Mouse (Mus musculus): ENCODE measurements around the gene Veph1. TPM values are rescaled to one million over a fixed set of nuclear protein-coding genes. Genes with fewer than 3 reads are reported as not detected.

The Veph1 gene
- total and polyA plus RNA-seq, 2 experiments from 2014 or later: 3.6 to 5.8 TPM

GRCm38 (mm10) chr3:66325486-66325951, 28.9 kb upstream of the Veph1 start:
- H3K36me3 ChIP-seq (ENCODE audit: insufficient read depth): no peaks in the 10 kb centered on the region
- TF ChIP-seq CTCF (IDR thresholded peaks at IDR 0.05; ENCODE audit: low read depth): peak; percentile 37
- WGBS: 10% methylated on average over 5 of the region's 5 CpGs

DNA sequence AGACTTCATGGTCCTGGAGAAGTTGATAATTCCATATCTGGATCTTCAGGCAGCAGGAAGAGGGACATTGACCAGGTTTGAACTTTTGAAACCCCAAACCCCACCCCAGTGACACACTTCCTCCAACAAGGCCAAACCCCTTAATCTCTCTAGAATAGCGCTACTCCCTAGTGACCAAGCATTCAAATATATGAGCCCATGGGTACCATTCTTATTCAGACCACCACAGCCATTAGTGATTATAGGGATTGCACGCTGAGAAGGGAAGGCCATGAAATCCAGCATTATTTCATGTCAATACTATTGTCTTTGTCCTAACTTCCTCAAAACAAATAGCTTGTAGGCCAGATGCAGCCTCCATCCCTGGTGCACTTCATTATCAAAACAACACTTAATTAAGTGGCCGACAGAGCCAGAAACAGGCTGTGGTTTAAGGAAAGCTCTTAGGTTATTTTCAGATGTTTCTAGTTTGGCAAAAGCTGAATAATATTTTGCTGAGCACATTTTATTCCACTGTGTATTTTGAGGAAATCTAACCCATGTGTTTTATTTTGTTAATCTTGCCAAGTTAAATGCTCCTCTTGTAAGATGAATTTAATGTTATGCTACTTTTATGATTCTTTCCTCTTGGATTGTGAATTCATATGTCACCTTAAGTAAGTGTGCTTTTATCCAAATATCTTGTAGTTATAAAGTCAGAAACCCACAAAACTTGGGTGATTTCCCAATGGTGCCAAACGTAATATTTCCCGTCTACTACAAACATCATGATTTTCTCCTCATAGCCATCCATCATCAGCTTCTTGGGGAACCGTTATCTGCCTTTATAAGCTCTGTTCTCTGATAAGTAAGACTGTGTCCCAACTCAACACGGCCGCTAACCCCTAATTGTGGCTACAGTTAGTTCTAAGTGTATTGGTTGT, 18.4 kb upstream of the Veph1 start:
- Histone ChIP-seq H3K36me3 (ENCODE audit: insufficient read depth) (no peaks in the 10 kb centered on the region), H3K9ac (no peak overlapping the region), H3K27me3 (ENCODE audit: insufficient read depth, low read length) (no peaks in the 10 kb centered on the region), H3K4me3 (ENCODE audit: low read depth, low read length) (no peak overlapping the region), H3K9me3 (ENCODE audit: low read length) (no peaks in the 10 kb centered on the region), H3K4me1 (ENCODE audit: insufficient read depth) (no peaks in the 10 kb centered on the region), H3K27ac (ENCODE audit: low read depth, low read length) (no peak overlapping the region), H3K4me2 (ENCODE audit: low read depth) (no peak overlapping the region)
- DNase-seq (no peak), ATAC-seq (no peak)
- TF ChIP-seq CTCF (IDR thresholded peaks at IDR 0.05; ENCODE audit: low read depth): no peak
- WGBS: 85% methylated on average over 8 of the region's 8 CpGs

More at GRCm38 (mm10) chr3:66325486-66325951, 28.9 kb upstream of the Veph1 start:
- Histone ChIP-seq H3K9me3 (ENCODE audit: low read length) (no peaks in the 10 kb centered on the region), H3K4me1 (ENCODE audit: insufficient read depth) (0 out of 2 replicates have a peak, but pooled peaks cover 11% of the 10 kb centered on the region), H3K27me3 (ENCODE audit: insufficient read depth, low read length) (no peaks in the 10 kb centered on the region), H3K9ac (no peak overlapping the region), H3K27ac (ENCODE audit: low read depth, low read length) (peak overlapping the region; percentile 42), H3K4me3 (ENCODE audit: low read depth, low read length) (no peak overlapping the region), H3K4me2 (ENCODE audit: low read depth) (no peak overlapping the region)
- ATAC-seq (peak; percentile 95), DNase-seq (peak; percentile 79)

- 95% methylated on average over 1 of the region's 1 CpGs for WGBS
- Histone ChIP-seq H3K9ac (no peak overlapping the region), H3K27ac (ENCODE audit: low read depth, low read length) (no peak overlapping the region), H3K4me2 (ENCODE audit: low read depth) (no peak overlapping the region), H3K36me3 (ENCODE audit: insufficient read depth) (no peaks in the 10 kb centered on the region), H3K4me1 (ENCODE audit: insufficient read depth) (no peaks in the 10 kb centered on the region), H3K27me3 (ENCODE audit: insufficient read depth, low read length) (no peaks in the 10 kb centered on the region), H3K4me3 (ENCODE audit: low read depth, low read length) (no peak overlapping the region), H3K9me3 (ENCODE audit: low read length) (no peaks in the 10 kb centered on the region)
- no peak for ATAC-seq
- no peak for TF ChIP-seq CTCF (IDR thresholded peaks at IDR 0.05; ENCODE audit: low read depth)
- no peak for DNase-seq
These were observed 13.9 kb upstream of the Veph1 start for GRCm38 (mm10) chr3:66310586-66310985.

DNA sequence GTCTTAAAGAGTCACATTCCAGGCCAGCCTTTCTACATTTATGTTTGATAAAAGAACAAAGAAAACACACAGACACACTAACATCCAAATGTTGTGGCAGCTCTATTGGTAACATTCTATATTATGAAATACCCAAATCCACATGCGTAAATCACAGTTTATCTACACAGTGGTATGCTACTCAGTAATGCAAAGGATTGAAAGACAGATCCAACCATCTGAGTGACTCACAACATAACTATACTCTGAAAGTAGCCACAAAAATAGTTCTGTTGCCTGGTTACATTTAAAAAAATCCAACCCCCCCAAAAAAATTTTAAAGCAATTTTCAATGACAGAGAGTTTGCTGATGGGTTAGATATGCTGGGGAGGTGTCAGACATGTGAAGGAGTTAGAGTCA, 12.9 kb upstream of the Veph1 start:
- no peaks in the 10 kb centered on the region for H3K36me3 ChIP-seq (ENCODE audit: insufficient read depth)
- 98% methylated on average over 1 of the region's 1 CpGs for WGBS
- H3K27ac ChIP-seq (ENCODE audit: low read depth, low read length): no peak overlapping the region
- no peaks in the 10 kb centered on the region for H3K4me1 ChIP-seq (ENCODE audit: insufficient read depth)
- no peaks in the 10 kb centered on the region for H3K9me3 ChIP-seq (ENCODE audit: low read length)
- no peak overlapping the region for H3K9ac ChIP-seq
- H3K4me2 ChIP-seq (ENCODE audit: low read depth): no peak overlapping the region
- H3K27me3 ChIP-seq (ENCODE audit: insufficient read depth, low read length): no peaks in the 10 kb centered on the region
- DNase-seq (no peak), ATAC-seq (no peak)
- no peak overlapping the region for H3K4me3 ChIP-seq (ENCODE audit: low read depth, low read length)
- no peak for TF ChIP-seq CTCF (IDR thresholded peaks at IDR 0.05; ENCODE audit: low read depth)

GRCm38 (mm10) chr3:66295236-66295635, 1.4 kb downstream of the Veph1 start:
- Histone ChIP-seq H3K4me1 (ENCODE audit: insufficient read depth) (no peaks in the 10 kb centered on the region), H3K4me2 (ENCODE audit: low read depth) (0 out of 2 replicates have a peak overlapping the region, but pooled peaks have one; percentile 2), H3K27me3 (ENCODE audit: insufficient read depth, low read length) (no peaks in the 10 kb centered on the region), H3K4me3 (ENCODE audit: low read depth, low read length) (no peak overlapping the region), H3K9me3 (ENCODE audit: low read length) (no peaks in the 10 kb centered on the region), H3K36me3 (ENCODE audit: insufficient read depth) (no peaks in the 10 kb centered on the region), H3K9ac (no peak overlapping the region), H3K27ac (ENCODE audit: low read depth, low read length) (no peak overlapping the region)
- TF ChIP-seq CTCF (IDR thresholded peaks at IDR 0.05; ENCODE audit: low read depth): no peak
- no peak for DNase-seq
- peak; percentile 23; the same call in 1 of the 2 replicates for ATAC-seq
- 13% methylated on average over 9 of the region's 9 CpGs for WGBS

- Histone ChIP-seq H3K9ac (no peak overlapping the region), H3K9me3 (ENCODE audit: low read length) (no peaks in the 10 kb centered on the region), H3K4me2 (ENCODE audit: low read depth) (0 out of 2 replicates have a peak overlapping the region, but pooled peaks have one; percentile 2), H3K4me3 (ENCODE audit: low read depth, low read length) (no peak overlapping the region), H3K36me3 (ENCODE audit: insufficient read depth) (no peaks in the 10 kb centered on the region), H3K4me1 (ENCODE audit: insufficient read depth) (no peaks in the 10 kb centered on the region), H3K27ac (ENCODE audit: low read depth, low read length) (no peak overlapping the region), H3K27me3 (ENCODE audit: insufficient read depth, low read length) (no peaks in the 10 kb centered on the region)
- DNase-seq (no peak), ATAC-seq (no peak)
- WGBS: 58% methylated on average over 3 of the region's 3 CpGs
- TF ChIP-seq CTCF (IDR thresholded peaks at IDR 0.05; ENCODE audit: low read depth): no peak
These were observed 1.9 kb downstream of the Veph1 start for GRCm38 (mm10) chr3:66294729-66295128.
